In the genomic region with DNA sequence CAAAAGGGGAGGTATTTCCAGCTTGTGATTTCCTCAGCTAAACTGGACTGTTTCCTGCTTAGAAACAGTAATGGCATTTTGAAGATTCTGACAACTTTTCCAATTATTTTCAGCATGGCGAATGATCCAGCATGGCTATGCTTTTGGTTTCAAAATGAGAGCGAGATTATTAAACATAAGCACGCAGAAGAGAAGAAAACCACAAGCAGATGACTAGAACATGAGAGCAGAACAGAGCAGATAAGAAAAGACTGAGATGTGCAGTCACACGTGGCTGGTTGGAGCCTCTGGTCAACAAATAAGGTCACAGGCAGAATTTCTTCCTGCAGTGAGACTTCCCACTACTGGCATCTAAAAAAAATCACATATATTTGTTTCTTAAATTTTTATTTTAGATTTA, we compare ENCODE assay signal across 15 mouse cellular contexts. TPM values are rescaled to one million over a fixed set of nuclear protein-coding genes. Genes with fewer than 3 reads are reported as not detected.
A peak's percentile ranks its signal among the peaks of the same experiment; 100 is the strongest.
DNase-seq lines count a peak whose midpoint lies in the region; ATAC-seq lines count a peak whose summit lies in the region.
"Had no signal": no experiment of that assay in that cellular context is flagged by ENCODE, and none has a peak within 500 bp of the region (broad histone marks: within the 10 kb centered on the region; RNA-seq: fewer than 3 reads in every experiment).

No protein-coding gene starts in this region.

- no peaks in the 10 kb centered on the region for H3K36me3 ChIP-seq in heart, embryonic 11.5 days (ENCODE audit: control insufficient read depth, insufficient read depth, low read length)
- H3K36me3 ChIP-seq in erythroblast, embryonic 14.5 days (ENCODE audit: control insufficient read depth): peaks cover 4% of the 10 kb centered on the region
- no peaks in the 10 kb centered on the region for H3K36me3 ChIP-seq in liver, embryonic 16.5 days (ENCODE audit: control insufficient read depth, insufficient read depth)
- H3K36me3 ChIP-seq: hindbrain, embryonic 15.5 days; kidney, embryonic 15.5 days; limb, embryonic 10.5 days had no signal

- WGBS in heart, embryonic 11.5 days (ENCODE audit: insufficient replicate concordance): 63% methylated on average over 4 of the region's 4 CpGs
- WGBS in liver, embryonic 16.5 days (ENCODE audit: insufficient replicate concordance): 19% methylated on average over 4 of the region's 4 CpGs

- no peak for ATAC-seq in heart, embryonic 11.5 days (replicated peaks; ENCODE audit: insufficient number of reproducible peaks, low FRiP score, low TSS enrichment)
- ATAC-seq in liver, embryonic 16.5 days (ENCODE audit: low read depth): peak; percentile 32

- no peaks in the 10 kb centered on the region for H3K27me3 ChIP-seq in heart, embryonic 11.5 days (ENCODE audit: control insufficient read depth, insufficient read depth, low read length)
- H3K27me3 ChIP-seq in erythroblast, embryonic 14.5 days (ENCODE audit: control insufficient read depth): no peaks in the 10 kb centered on the region
- no peaks in the 10 kb centered on the region for H3K27me3 ChIP-seq in liver, embryonic 16.5 days (ENCODE audit: control insufficient read depth, insufficient read depth, low read depth, low read length)
- H3K27me3 ChIP-seq: hindbrain, embryonic 15.5 days; kidney, embryonic 15.5 days had no signal

- H3K4me3 ChIP-seq in heart, embryonic 11.5 days (ENCODE audit: low read depth, low read length): no peak overlapping the region
- peak overlapping the region; percentile 54 for H3K4me3 ChIP-seq in erythroblast, embryonic 14.5 days (replicated peaks)
- peak overlapping the region; percentile 31 for H3K4me3 ChIP-seq in liver, embryonic 16.5 days (ENCODE audit: low read depth, low read length)
- H3K4me3 ChIP-seq: hindbrain, embryonic 15.5 days; kidney, embryonic 15.5 days; limb, embryonic 10.5 days had no signal

- H3K9me3 ChIP-seq in heart, embryonic 11.5 days (replicated peaks; ENCODE audit: control insufficient read depth, low read length): no peaks in the 10 kb centered on the region
- no peaks in the 10 kb centered on the region for H3K9me3 ChIP-seq in erythroblast, embryonic 14.5 days (ENCODE audit: control insufficient read depth, low read length)
- no peaks in the 10 kb centered on the region for H3K9me3 ChIP-seq in liver, embryonic 16.5 days (replicated peaks; ENCODE audit: control insufficient read depth, low read length)
- H3K9me3 ChIP-seq: hindbrain, embryonic 15.5 days; kidney, embryonic 15.5 days; limb, embryonic 10.5 days had no signal

- no peak overlapping the region for H3K9ac ChIP-seq in heart, embryonic 11.5 days (ENCODE audit: low read depth, low read length)
- H3K9ac ChIP-seq in liver, embryonic 16.5 days (ENCODE audit: low read depth, low read length): peak overlapping the region; percentile 55
- H3K9ac ChIP-seq: hindbrain, embryonic 15.5 days; kidney, embryonic 15.5 days had no signal

- 0 out of 2 replicates have a peak overlapping the region, but pooled peaks have one; percentile 3 for H3K4me2 ChIP-seq in heart, embryonic 11.5 days
- H3K4me2 ChIP-seq in liver, embryonic 16.5 days (ENCODE audit: low read depth, low read length): peak overlapping the region; percentile 58
- H3K4me2 ChIP-seq: hindbrain, embryonic 15.5 days; kidney, embryonic 15.5 days had no signal

- H3K27ac ChIP-seq in heart, embryonic 11.5 days (ENCODE audit: low read depth, low read length): peak overlapping the region; percentile 54; the same call in 1 of the 2 replicates
- peak overlapping the region; percentile 99 for H3K27ac ChIP-seq in liver, embryonic 16.5 days (ENCODE audit: low read length)
- H3K27ac ChIP-seq: hindbrain, embryonic 15.5 days; kidney, embryonic 15.5 days; limb, embryonic 10.5 days had no signal

- DNase-seq in heart, postnatal 4 days: no peak
- peak; percentile 58 for DNase-seq in 416B (ENCODE audit: low read depth)
- DNase-seq in natural killer cell, adult 2 months (ENCODE audit: low spot score in 2 of 2): no peak
- DNase-seq in layer of hippocampus, adult 18-20 months (ENCODE audit: low spot score in 2 of 2): no peak
- no peak for DNase-seq in gastrocnemius, postnatal 10 days
- DNase-seq: B cell, adult 2 months; cerebellum, adult 9-10 months; embryo, embryonic 11 days; right cerebral cortex, postnatal 4 days had no signal

- peaks cover 16% of the 10 kb centered on the region for H3K4me1 ChIP-seq in heart, embryonic 11.5 days (ENCODE audit: control insufficient read depth, insufficient read depth, low read length)
- peaks cover 77% of the 10 kb centered on the region for H3K4me1 ChIP-seq in erythroblast, embryonic 14.5 days (ENCODE audit: control insufficient read depth)
- peaks cover 57% of the 10 kb centered on the region for H3K4me1 ChIP-seq in liver, embryonic 16.5 days (ENCODE audit: control insufficient read depth, low read depth, low read length)
- H3K4me1 ChIP-seq: hindbrain, embryonic 15.5 days; kidney, embryonic 15.5 days; limb, embryonic 10.5 days had no signal

RNA-seq across cellular contexts. Expression of a gene that starts 12.7 kb away (rescaled TPM):
- 69.5 and 71.3 TPM in 2 replicates for polyA plus RNA-seq in heart, embryonic 11.5 days (2014; fragmentation: Nextera tagmentation; extraction: Ambion mirVana)
- 10 to 100 TPM; 37.9 to 43.5 TPM for total RNA-seq in heart, postnatal 4 days (2021)
- polyA plus RNA-seq in erythroblast, embryonic 14.5 days (2012): 0.69 and 0.93 TPM in 2 replicates
- polyA plus RNA-seq in liver, embryonic 16.5 days (2015; fragmentation: Nextera tagmentation; extraction: Ambion mirVana): 28.9 and 30.2 TPM in 2 replicates
- 10 to 100 TPM; 36.9 to 41.3 TPM for total RNA-seq in layer of hippocampus, adult 18-20 months (2021)
- 10 to 100 TPM; 16.6 to 22.1 TPM for total RNA-seq in gastrocnemius, postnatal 10 days (2021)

RNA-seq across cellular contexts. Expression of a gene that starts 25.6 kb away (rescaled TPM):
- polyA plus RNA-seq in heart, embryonic 11.5 days (2014; fragmentation: Nextera tagmentation; extraction: Ambion mirVana): 2.3 and 3.6 TPM in 2 replicates
- under 1 TPM; 0.61 to 0.71 TPM for total RNA-seq in heart, postnatal 4 days (2021)
- polyA plus RNA-seq in erythroblast, embryonic 14.5 days (2012): 0.04 and 0.05 TPM in 2 replicates
- 0.82 and 0.97 TPM in 2 replicates for polyA plus RNA-seq in liver, embryonic 16.5 days (2015; fragmentation: Nextera tagmentation; extraction: Ambion mirVana)
- total RNA-seq in layer of hippocampus, adult 18-20 months (2021): 1 to 10 TPM; 1.1 to 1.6 TPM
- total RNA-seq in gastrocnemius, postnatal 10 days (2021): under 1 TPM; 0.16 to 0.50 TPM

RNA-seq across cellular contexts. Expression of a gene that starts 38.3 kb away (rescaled TPM):
- 20.3 and 26.7 TPM in 2 replicates for polyA plus RNA-seq in heart, embryonic 11.5 days (2014; fragmentation: Nextera tagmentation; extraction: Ambion mirVana)
- 10 to 100 TPM; 17.7 to 19.1 TPM for total RNA-seq in heart, postnatal 4 days (2021)
- 0.08 and 0.09 TPM in 2 replicates for polyA plus RNA-seq in erythroblast, embryonic 14.5 days (2012)
- 12.0 and 13.3 TPM in 2 replicates for polyA plus RNA-seq in liver, embryonic 16.5 days (2015; fragmentation: Nextera tagmentation; extraction: Ambion mirVana)
- 10 to 100 TPM; 54.4 to 55.9 TPM for total RNA-seq in layer of hippocampus, adult 18-20 months (2021)
- 10 to 100 TPM; 10.9 to 15.4 TPM for total RNA-seq in gastrocnemius, postnatal 10 days (2021)

RNA-seq across cellular contexts. Expression of a gene that starts 52.6 kb away (rescaled TPM):
- polyA plus RNA-seq in heart, embryonic 11.5 days (2014; fragmentation: Nextera tagmentation; extraction: Ambion mirVana): 9.3 and 9.9 TPM in 2 replicates
- total RNA-seq in heart, postnatal 4 days (2021): 1 to 10 TPM; 6.6 to 7.5 TPM
- polyA plus RNA-seq in erythroblast, embryonic 14.5 days (2012): 0.04 and 0.09 TPM in 2 replicates
- polyA plus RNA-seq in liver, embryonic 16.5 days (2015; fragmentation: Nextera tagmentation; extraction: Ambion mirVana): 2.7 and 2.9 TPM in 2 replicates
- 1 to 10 TPM; 8.6 TPM for total RNA-seq in layer of hippocampus, adult 18-20 months (2021)
- 1 to 10 TPM; 6.2 to 6.3 TPM for total RNA-seq in gastrocnemius, postnatal 10 days (2021)

RNA-seq across cellular contexts. Expression of a gene that starts 53.0 kb away (rescaled TPM):
- 2.0 and 2.6 TPM in 2 replicates for polyA plus RNA-seq in heart, embryonic 11.5 days (2014; fragmentation: Nextera tagmentation; extraction: Ambion mirVana)
- total RNA-seq in heart, postnatal 4 days (2021): under 1 TPM; 0.47 to 0.91 TPM
- polyA plus RNA-seq in erythroblast, embryonic 14.5 days (2012): 0.37 and 0.41 TPM in 2 replicates
- polyA plus RNA-seq in liver, embryonic 16.5 days (2015; fragmentation: Nextera tagmentation; extraction: Ambion mirVana): 0.79 and 1.0 TPM in 2 replicates
- total RNA-seq in layer of hippocampus, adult 18-20 months (2021): under 1 TPM; 0.57 to 0.96 TPM
- total RNA-seq in gastrocnemius, postnatal 10 days (2021): under 1 TPM; 0.38 to 0.52 TPM
